Mouse (Mus musculus): Measurements from ENCODE around the gene Ppp2r5c. TPM values are rescaled to one million over a fixed set of nuclear protein-coding genes. Genes with fewer than 3 reads are reported as not detected.

Gene Ppp2r5c
- polyA plus RNA-seq, 1 experiment from 2014 or later, result 193 TPM

GRCm38 (mm10) chr12:110547573-110547972 lies 100.7 kb downstream of the Ppp2r5c start:
- Histone ChIP-seq H3K4me2 (ENCODE audit: low read depth, low read length) (no peak overlapping the region), H3K36me3 (replicated peaks; ENCODE audit: control insufficient read depth, insufficient read depth, low read depth, low read length) (no peaks in the 10 kb centered on the region; the same call in none of the 2 replicates), H3K9me3 (replicated peaks; ENCODE audit: control insufficient read depth, low read length) (no peaks in the 10 kb centered on the region), H3K9ac (replicated peaks; ENCODE audit: low read length) (no peak overlapping the region), H3K4me3 (ENCODE audit: low read depth, low read length) (no peak overlapping the region), H3K27me3 (ENCODE audit: control insufficient read depth, insufficient read depth, low read length) (no peaks in the 10 kb centered on the region), H3K27ac (replicated peaks; ENCODE audit: low read depth, low read length) (no peak overlapping the region), H3K4me1 (ENCODE audit: control insufficient read depth, insufficient read depth, low read length) (no peaks in the 10 kb centered on the region)
- ATAC-seq (replicated peaks; ENCODE audit: insufficient number of reproducible peaks, low FRiP score, low TSS enrichment, low read depth), result no peak
- no peak for DNase-seq (ENCODE audit: low spot score)
- 97% methylated on average over 12 of the region's 12 CpGs for WGBS

- Histone ChIP-seq H3K4me3 (ENCODE audit: low read depth, low read length) (no peak overlapping the region), H3K9ac (replicated peaks; ENCODE audit: low read length) (no peak overlapping the region), H3K4me2 (ENCODE audit: low read depth, low read length) (no peak overlapping the region), H3K27me3 (ENCODE audit: control insufficient read depth, insufficient read depth, low read length) (no peaks in the 10 kb centered on the region), H3K36me3 (replicated peaks; ENCODE audit: control insufficient read depth, insufficient read depth, low read depth, low read length) (peaks cover 11% of the 10 kb centered on the region), H3K9me3 (replicated peaks; ENCODE audit: control insufficient read depth, low read length) (no peaks in the 10 kb centered on the region), H3K27ac (replicated peaks; ENCODE audit: low read depth, low read length) (no peak overlapping the region), H3K4me1 (ENCODE audit: control insufficient read depth, insufficient read depth, low read length) (no peaks in the 10 kb centered on the region)
- DNase-seq (ENCODE audit: low spot score), result no peak
- WGBS, result 92% methylated on average over 7 of the region's 7 CpGs
- ATAC-seq (replicated peaks; ENCODE audit: insufficient number of reproducible peaks, low FRiP score, low TSS enrichment, low read depth), result no peak
Measured at GRCm38 (mm10) chr12:110549437-110550112, 102.7 kb downstream of the Ppp2r5c start.

GRCm38 (mm10) chr12:110550364-110550763 lies 103.4 kb downstream of the Ppp2r5c start:
- WGBS, result 91% methylated on average over 15 of the region's 15 CpGs
- no peak for DNase-seq (ENCODE audit: low spot score)

GRCm38 (mm10) chr12:110552113-110552512 lies 105.2 kb downstream of the Ppp2r5c start:
- no peak for ATAC-seq (replicated peaks; ENCODE audit: insufficient number of reproducible peaks, low FRiP score, low TSS enrichment, low read depth)
- DNase-seq (ENCODE audit: low spot score), result no peak
- no peak overlapping the region for H3K4me3 ChIP-seq (ENCODE audit: low read depth, low read length)
- no peak overlapping the region for H3K4me2 ChIP-seq (ENCODE audit: low read depth, low read length)
- no peaks in the 10 kb centered on the region for H3K27me3 ChIP-seq (ENCODE audit: control insufficient read depth, insufficient read depth, low read length)
- H3K36me3 ChIP-seq (replicated peaks; ENCODE audit: control insufficient read depth, insufficient read depth, low read depth, low read length), result peaks cover 19% of the 10 kb centered on the region
- H3K9me3 ChIP-seq (replicated peaks; ENCODE audit: control insufficient read depth, low read length), result no peaks in the 10 kb centered on the region
- no peaks in the 10 kb centered on the region for H3K4me1 ChIP-seq (ENCODE audit: control insufficient read depth, insufficient read depth, low read length)
- H3K9ac ChIP-seq (replicated peaks; ENCODE audit: low read length), result no peak overlapping the region
- H3K27ac ChIP-seq (replicated peaks; ENCODE audit: low read depth, low read length), result no peak overlapping the region
- WGBS, result 86% methylated on average over 13 of the region's 13 CpGs

More at GRCm38 (mm10) chr12:110550364-110550763, 103.4 kb downstream of the Ppp2r5c start:
- H3K9ac ChIP-seq (replicated peaks; ENCODE audit: low read length), result no peak overlapping the region
- no peaks in the 10 kb centered on the region for H3K9me3 ChIP-seq (replicated peaks; ENCODE audit: control insufficient read depth, low read length)
- H3K4me1 ChIP-seq (ENCODE audit: control insufficient read depth, insufficient read depth, low read length), result no peaks in the 10 kb centered on the region
- no peak for ATAC-seq (replicated peaks; ENCODE audit: insufficient number of reproducible peaks, low FRiP score, low TSS enrichment, low read depth)
- peaks cover 12% of the 10 kb centered on the region for H3K36me3 ChIP-seq (replicated peaks; ENCODE audit: control insufficient read depth, insufficient read depth, low read depth, low read length)
- no peak overlapping the region for H3K4me2 ChIP-seq (ENCODE audit: low read depth, low read length)
- H3K4me3 ChIP-seq (ENCODE audit: low read depth, low read length), result no peak overlapping the region
- no peaks in the 10 kb centered on the region for H3K27me3 ChIP-seq (ENCODE audit: control insufficient read depth, insufficient read depth, low read length)
- no peak overlapping the region for H3K27ac ChIP-seq (replicated peaks; ENCODE audit: low read depth, low read length)

- DNase-seq (ENCODE audit: low spot score), result no peak
- WGBS, result 89% methylated on average over 5 of the region's 5 CpGs
- Histone ChIP-seq H3K9ac (replicated peaks; ENCODE audit: low read length) (no peak overlapping the region), H3K4me3 (ENCODE audit: low read depth, low read length) (no peak overlapping the region), H3K27me3 (ENCODE audit: control insufficient read depth, insufficient read depth, low read length) (no peaks in the 10 kb centered on the region), H3K9me3 (replicated peaks; ENCODE audit: control insufficient read depth, low read length) (no peaks in the 10 kb centered on the region), H3K4me1 (ENCODE audit: control insufficient read depth, insufficient read depth, low read length) (no peaks in the 10 kb centered on the region), H3K4me2 (ENCODE audit: low read depth, low read length) (no peak overlapping the region), H3K36me3 (replicated peaks; ENCODE audit: control insufficient read depth, insufficient read depth, low read depth, low read length) (peaks cover 19% of the 10 kb centered on the region), H3K27ac (replicated peaks; ENCODE audit: low read depth, low read length) (no peak overlapping the region)
- ATAC-seq (replicated peaks; ENCODE audit: insufficient number of reproducible peaks, low FRiP score, low TSS enrichment, low read depth), result no peak
Measured at GRCm38 (mm10) chr12:110553362-110553761, 106.4 kb downstream of the Ppp2r5c start.

GRCm38 (mm10) chr12:110555536-110556240 lies 108.8 kb downstream of the Ppp2r5c start:
- WGBS, result 87% methylated on average over 21 of the region's 21 CpGs
- H3K36me3 ChIP-seq (replicated peaks; ENCODE audit: control insufficient read depth, insufficient read depth, low read depth, low read length), result peaks cover 21% of the 10 kb centered on the region

GRCm38 (mm10) chr12:110556861-110557628 lies 110.1 kb downstream of the Ppp2r5c start:
- Histone ChIP-seq H3K36me3 (replicated peaks; ENCODE audit: control insufficient read depth, insufficient read depth, low read depth, low read length) (peaks cover 21% of the 10 kb centered on the region), H3K9me3 (replicated peaks; ENCODE audit: control insufficient read depth, low read length) (no peaks in the 10 kb centered on the region), H3K9ac (replicated peaks; ENCODE audit: low read length) (no peak overlapping the region), H3K27ac (replicated peaks; ENCODE audit: low read depth, low read length) (no peak overlapping the region), H3K4me2 (ENCODE audit: low read depth, low read length) (no peak overlapping the region), H3K27me3 (ENCODE audit: control insufficient read depth, insufficient read depth, low read length) (no peaks in the 10 kb centered on the region), H3K4me1 (ENCODE audit: control insufficient read depth, insufficient read depth, low read length) (no peaks in the 10 kb centered on the region), H3K4me3 (ENCODE audit: low read depth, low read length) (no peak overlapping the region)
- ATAC-seq (replicated peaks; ENCODE audit: insufficient number of reproducible peaks, low FRiP score, low TSS enrichment, low read depth) (no peak), DNase-seq (ENCODE audit: low spot score) (no peak)
- 65% methylated on average over 18 of the region's 18 CpGs for WGBS

More at GRCm38 (mm10) chr12:110555536-110556240, 108.8 kb downstream of the Ppp2r5c start:
- H3K4me2 ChIP-seq (ENCODE audit: low read depth, low read length), result no peak overlapping the region
- ATAC-seq (replicated peaks; ENCODE audit: insufficient number of reproducible peaks, low FRiP score, low TSS enrichment, low read depth) (no peak), DNase-seq (ENCODE audit: low spot score) (no peak)
- no peaks in the 10 kb centered on the region for H3K9me3 ChIP-seq (replicated peaks; ENCODE audit: control insufficient read depth, low read length)
- H3K9ac ChIP-seq (replicated peaks; ENCODE audit: low read length), result no peak overlapping the region
- H3K4me1 ChIP-seq (ENCODE audit: control insufficient read depth, insufficient read depth, low read length), result no peaks in the 10 kb centered on the region
- no peaks in the 10 kb centered on the region for H3K27me3 ChIP-seq (ENCODE audit: control insufficient read depth, insufficient read depth, low read length)
- no peak overlapping the region for H3K4me3 ChIP-seq (ENCODE audit: low read depth, low read length)
- H3K27ac ChIP-seq (replicated peaks; ENCODE audit: low read depth, low read length), result no peak overlapping the region
